Mouse (Mus musculus) liver, postnatal 0 days (tissue): ENCODE data around the gene Spata5. TPM values are rescaled to one million over a fixed set of nuclear protein-coding genes. Genes with fewer than 3 reads are reported as not detected.

Experiments
- ATAC-seq: fragments of 200-750 bp; cut with Nextera tagmentation; 2 replicates; pipeline ENCODE4 v1.8.0; 2017; ENCODE audit warnings: mild to moderate bottlenecking, moderate library complexity
- DNase-seq: peaks from one replicate; pipeline ENCODE4 v3.0.0-alpha.2; 2016
- H3K27ac ChIP-seq: fragments of 300-500 bp; sonication (generic); 2 replicates; pipeline ENCODE4 v1.5.1; 2014; ENCODE audit warnings: antibody characterized with exemption, moderate library complexity, mild to moderate bottlenecking, low read depth
- H3K27me3 ChIP-seq: fragments of 300-500 bp; sonication (generic); 2 replicates; pipeline ENCODE4 v1.6.1; 2014; ENCODE audit warnings: low read length, control low read depth, mixed read lengths; ENCODE audit not compliant: insufficient read depth
- H3K36me3 ChIP-seq: fragments of 300-500 bp; sonication (generic); replicated peaks from 2 replicates; pipeline ENCODE4 v1.6.1; 2014; ENCODE audit warnings: mild to moderate bottlenecking, control low read depth, low read length, moderate library complexity, mixed read lengths; ENCODE audit not compliant: insufficient read depth
- H3K4me1 ChIP-seq: fragments of 300-500 bp; sonication (generic); 2 replicates; pipeline ENCODE4 v1.6.1; 2014; ENCODE audit warnings: antibody characterized with exemption, mild to moderate bottlenecking, control low read depth; ENCODE audit not compliant: insufficient read depth
- H3K4me2 ChIP-seq: fragments of 300-500 bp; sonication (generic); 2 replicates; pipeline ENCODE4 v1.6.1; 2014; ENCODE audit warnings: low read depth, mild to moderate bottlenecking, low read length, moderate library complexity, mixed read lengths
- H3K4me3 ChIP-seq: fragments of 300-500 bp; sonication (generic); 2 replicates; pipeline ENCODE4 v1.5.1; 2014; ENCODE audit warnings: low read depth, low read length
- H3K9ac ChIP-seq: fragments of 300-500 bp; sonication (generic); replicated peaks from 2 replicates; pipeline ENCODE4 v1.6.1; 2014; ENCODE audit warnings: mild to moderate bottlenecking, moderate library complexity
- H3K9me3 ChIP-seq: fragments of 300-500 bp; sonication (generic); 2 replicates; pipeline ENCODE4 v1.6.1; 2016; ENCODE audit warnings: mild to moderate bottlenecking, control low read depth, low read length, mixed read lengths
- CTCF ChIP-seq: sonication (generic); IDR thresholded peaks from 2 replicates; pipeline ENCODE4 v1.5.1; 2016; ENCODE audit warnings: antibody characterized with exemption, low read depth
- EP300 ChIP-seq: IDR thresholded peaks from 2 replicates; pipeline ENCODE4 v1.6.1; 2016; ENCODE audit warnings: antibody characterized with exemption, low read depth, mild to moderate bottlenecking
- WGBS: fragments of 180-500 bp; shearing (Covaris S2); extraction: QIAGEN DNeasy Blood & Tissue Kit; methylation state at CpG from one replicate; pipeline ENCODE4 v1.1.7; 2014; ENCODE audit not compliant: insufficient replicate concordance; 5-methylcytosine and 5-hydroxymethylcytosine counted together
- polyA plus RNA-seq: library from polyadenylated mRNA; unstranded; fragments of >200 nt; fragmentation: Nextera tagmentation; extraction: Ambion mirVana; gene quantifications from 2 replicates; pipeline ENCODE4 v1.2.1, GENCODE M21; 2015

The Spata5 gene
- polyA plus RNA-seq, 1 experiment from 2014 or later, result 13.8 TPM

- TF ChIP-seq EP300, result no peak
- no peak for TF ChIP-seq CTCF
- Histone ChIP-seq H3K4me1 (no peaks in the 10 kb centered on the region), H3K4me3 (no peak overlapping the region), H3K9ac (no peak overlapping the region), H3K9me3 (no peaks in the 10 kb centered on the region), H3K27ac (no peak overlapping the region), H3K4me2 (no peak overlapping the region), H3K36me3 (peaks cover 16% of the 10 kb centered on the region), H3K27me3 (no peaks in the 10 kb centered on the region)
- no peak for DNase-seq
- WGBS, result 89% methylated on average over 1 of the region's 1 CpGs
- no peak for ATAC-seq
Measured at GRCm38 (mm10) chr3:37439770-37440169, 20.1 kb downstream of the Spata5 start.

GRCm38 (mm10) chr3:37443409-37443808, 23.7 kb downstream of the Spata5 start:
- H3K4me1 ChIP-seq, result no peaks in the 10 kb centered on the region
- no peak for DNase-seq
- H3K27me3 ChIP-seq, result no peaks in the 10 kb centered on the region
- 86% methylated on average over 2 of the region's 2 CpGs for WGBS
- no peak overlapping the region for H3K4me2 ChIP-seq
- no peak for ATAC-seq
- no peaks in the 10 kb centered on the region for H3K9me3 ChIP-seq
- H3K4me3 ChIP-seq, result no peak overlapping the region
- no peak for TF ChIP-seq CTCF
- no peak for TF ChIP-seq EP300
- H3K36me3 ChIP-seq, result peaks cover 8% of the 10 kb centered on the region
- H3K27ac ChIP-seq, result no peak overlapping the region
- H3K9ac ChIP-seq, result no peak overlapping the region

GRCm38 (mm10) chr3:37455992-37456391, 36.3 kb downstream of the Spata5 start:
- TF ChIP-seq EP300, result no peak
- no peak for TF ChIP-seq CTCF
- H3K36me3 ChIP-seq, result no peaks in the 10 kb centered on the region
- WGBS, result 73% methylated on average over 1 of the region's 1 CpGs
- no peak overlapping the region for H3K27ac ChIP-seq
- H3K27me3 ChIP-seq, result no peaks in the 10 kb centered on the region
- ATAC-seq (no peak), DNase-seq (no peak)
- H3K4me1 ChIP-seq, result no peaks in the 10 kb centered on the region
- H3K9me3 ChIP-seq, result no peaks in the 10 kb centered on the region
- no peak overlapping the region for H3K4me2 ChIP-seq
- no peak overlapping the region for H3K4me3 ChIP-seq
- H3K9ac ChIP-seq, result no peak overlapping the region

- no peak for ATAC-seq
- H3K27ac ChIP-seq, result no peak overlapping the region
- WGBS, result 76% methylated on average over 2 of the region's 2 CpGs
- TF ChIP-seq EP300, result no peak
- peak; percentile 78 for TF ChIP-seq CTCF
- no peaks in the 10 kb centered on the region for H3K27me3 ChIP-seq
- no peaks in the 10 kb centered on the region for H3K4me1 ChIP-seq
- no peak overlapping the region for H3K9ac ChIP-seq
- peaks cover 3% of the 10 kb centered on the region for H3K36me3 ChIP-seq
- no peak overlapping the region for H3K4me2 ChIP-seq
- H3K4me3 ChIP-seq, result no peak overlapping the region
- DNase-seq, result no peak
- no peaks in the 10 kb centered on the region for H3K9me3 ChIP-seq
Measured at GRCm38 (mm10) chr3:37468170-37468569, 48.5 kb downstream of the Spata5 start.

GRCm38 (mm10) chr3:37469353-37469752, 49.7 kb downstream of the Spata5 start:
- WGBS, result 64% methylated on average over 4 of the region's 4 CpGs
- DNase-seq (no peak), ATAC-seq (no peak; the same call in 1 of the 2 replicates)
- H3K4me1 ChIP-seq, result no peaks in the 10 kb centered on the region
- H3K4me3 ChIP-seq, result no peak overlapping the region
- peaks cover 3% of the 10 kb centered on the region for H3K36me3 ChIP-seq
- H3K9ac ChIP-seq, result no peak overlapping the region
- H3K4me2 ChIP-seq, result no peak overlapping the region
- no peak overlapping the region for H3K27ac ChIP-seq
- H3K9me3 ChIP-seq, result no peaks in the 10 kb centered on the region
- peak; percentile 19; the same call in 1 of the 2 replicates for TF ChIP-seq EP300
- TF ChIP-seq CTCF, result no peak
- H3K27me3 ChIP-seq, result no peaks in the 10 kb centered on the region

GRCm38 (mm10) chr3:37470867-37471266, 51.2 kb downstream of the Spata5 start:
- DNase-seq, result no peak
- Histone ChIP-seq H3K4me1 (no peaks in the 10 kb centered on the region), H3K27me3 (no peaks in the 10 kb centered on the region), H3K4me3 (no peak overlapping the region), H3K27ac (no peak overlapping the region), H3K9me3 (no peaks in the 10 kb centered on the region), H3K36me3 (no peaks in the 10 kb centered on the region), H3K4me2 (no peak overlapping the region), H3K9ac (no peak overlapping the region)
- 89% methylated on average over 2 of the region's 2 CpGs for WGBS
- TF ChIP-seq CTCF (no peak), EP300 (no peak)
- no peak for ATAC-seq

GRCm38 (mm10) chr3:37472461-37472860, 52.8 kb downstream of the Spata5 start:
- no peak overlapping the region for H3K27ac ChIP-seq
- no peak overlapping the region for H3K4me3 ChIP-seq
- no peak overlapping the region for H3K4me2 ChIP-seq
- H3K9me3 ChIP-seq, result no peaks in the 10 kb centered on the region
- no peak overlapping the region for H3K9ac ChIP-seq
- no peaks in the 10 kb centered on the region for H3K27me3 ChIP-seq
- DNase-seq (no peak), ATAC-seq (no peak)
- H3K36me3 ChIP-seq, result no peaks in the 10 kb centered on the region
- H3K4me1 ChIP-seq, result no peaks in the 10 kb centered on the region
- TF ChIP-seq CTCF (peak; percentile 64), EP300 (peak; percentile 38; the same call in 1 of the 2 replicates)
